Mouse (Mus musculus) kidney, adult 2 months (tissue): ENCODE data around the gene Tigd4.

Experiments
- CTCF ChIP-seq: fragments of 200-500 bp; conservative IDR thresholded peaks from 2 replicates; pipeline ENCODE4 v1.5.1; 2011; ENCODE audit warnings: low read depth, mild to moderate bottlenecking, control low read depth, low read length, moderate library complexity, mixed read lengths; ENCODE audit not compliant: insufficient read depth, insufficient read length
- POLR2A ChIP-seq: fragments of 200-500 bp; IDR thresholded peaks from one replicate; pipeline ENCODE4 v1.6.1; 2011; ENCODE audit warnings: low read depth, low read length, control low read depth

DNA sequence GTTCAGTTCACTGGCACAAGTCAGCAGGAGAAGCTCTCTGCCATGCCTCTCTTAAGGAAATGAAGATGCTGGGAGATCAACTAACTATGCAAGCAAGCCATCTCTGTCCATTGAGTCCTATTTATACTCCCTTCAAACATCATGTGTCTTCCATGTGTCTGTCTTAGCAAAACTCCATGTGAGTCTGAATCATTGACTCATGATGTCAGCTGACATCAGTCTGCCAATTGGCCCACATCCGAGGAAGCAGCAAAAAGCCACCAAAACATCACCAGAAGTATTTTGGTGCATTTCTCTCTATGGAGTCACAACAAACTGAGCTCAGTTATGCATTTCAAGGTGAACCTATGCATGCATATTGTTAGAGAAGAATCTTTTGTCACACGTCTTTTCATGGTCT lies 48.0 kb downstream of the Tigd4 start:
- TF ChIP-seq CTCF: no peak
- no peak for TF ChIP-seq POLR2A
